Mouse (Mus musculus) adrenal gland, postnatal 14 days (tissue): ENCODE results near the gene Foxj3. TPM values are rescaled to one million over a fixed set of nuclear protein-coding genes. Genes with fewer than 3 reads are reported as not detected.

Source experiments
- DNase-seq: peaks from one replicate; pipeline ENCODE4 v3.0.0; 2021; ENCODE audit warnings: mixed read lengths
- total RNA-seq: library from RNA; stranded (reverse); gene quantifications from 2 replicates; pipeline ENCODE4 v1.2.3, GENCODE M21; 2021

The Foxj3 gene
- total RNA-seq, 1 experiment from 2014 or later, result 26.9 TPM

- DNase-seq, result peak; percentile 73
Observed at GRCm38 (mm10) chr4:119637176-119637845, 100.5 kb downstream of the Foxj3 start, which contains the start of gene Guca2a. TSS of gene Guca2a (plus strand) at chr4:119637704.

GRCm38 (mm10) chr4:119637946-119638345 lies 101.1 kb downstream of the Foxj3 start:
- DNase-seq, result no peak

- no peak for DNase-seq
Observed at GRCm38 (mm10) chr4:119638656-119639055, 101.9 kb downstream of the Foxj3 start.

- DNase-seq, result no peak
Observed at GRCm38 (mm10) chr4:119642666-119643065, 105.9 kb downstream of the Foxj3 start.

GRCm38 (mm10) chr4:119657011-119657410 lies 120.2 kb downstream of the Foxj3 start:
- DNase-seq, result no peak

GRCm38 (mm10) chr4:119658246-119658645 lies 121.4 kb downstream of the Foxj3 start:
- DNase-seq, result no peak

GRCm38 (mm10) chr4:119658731-119659130 lies 121.9 kb downstream of the Foxj3 start, which contains the start of gene Guca2b:
TSS of gene Guca2b (minus strand) at chr4:119658954.
- no peak for DNase-seq

- no peak for DNase-seq
Observed at GRCm38 (mm10) chr4:119660007-119660406, 123.2 kb downstream of the Foxj3 start.

- DNase-seq, result no peak
Observed at GRCm38 (mm10) chr4:119662151-119662550, 125.3 kb downstream of the Foxj3 start.

- peak; percentile 71 for DNase-seq
Observed at GRCm38 (mm10) chr4:119662976-119663375, 126.2 kb downstream of the Foxj3 start.

- DNase-seq, result no peak
Observed at GRCm38 (mm10) chr4:119663409-119664095, 126.7 kb downstream of the Foxj3 start.

GRCm38 (mm10) chr4:119665166-119665565 lies 128.4 kb downstream of the Foxj3 start:
- DNase-seq, result no peak

- peak; percentile 47 for DNase-seq
Observed at GRCm38 (mm10) chr4:119666116-119666515, 129.3 kb downstream of the Foxj3 start.

GRCm38 (mm10) chr4:119667454-119667853 lies 130.7 kb downstream of the Foxj3 start:
- DNase-seq, result peak; percentile 75

- DNase-seq, result no peak
Observed at GRCm38 (mm10) chr4:119668185-119668584, 131.4 kb downstream of the Foxj3 start.

- DNase-seq, result no peak
Observed at GRCm38 (mm10) chr4:119668596-119668995, 131.8 kb downstream of the Foxj3 start.

GRCm38 (mm10) chr4:119669356-119670209 lies 132.8 kb downstream of the Foxj3 start:
- no peak for DNase-seq

GRCm38 (mm10) chr4:119670210-119670555 lies 133.4 kb downstream of the Foxj3 start:
- DNase-seq, result no peak

GRCm38 (mm10) chr4:119670736-119671135 lies 133.9 kb downstream of the Foxj3 start:
- no peak for DNase-seq

GRCm38 (mm10) chr4:119671164-119671563 lies 134.4 kb downstream of the Foxj3 start:
- no peak for DNase-seq

GRCm38 (mm10) chr4:119672685-119673084 lies 135.9 kb downstream of the Foxj3 start:
- no peak for DNase-seq
